ENCODE assay signal across 9 mouse cellular contexts in the genomic region with DNA sequence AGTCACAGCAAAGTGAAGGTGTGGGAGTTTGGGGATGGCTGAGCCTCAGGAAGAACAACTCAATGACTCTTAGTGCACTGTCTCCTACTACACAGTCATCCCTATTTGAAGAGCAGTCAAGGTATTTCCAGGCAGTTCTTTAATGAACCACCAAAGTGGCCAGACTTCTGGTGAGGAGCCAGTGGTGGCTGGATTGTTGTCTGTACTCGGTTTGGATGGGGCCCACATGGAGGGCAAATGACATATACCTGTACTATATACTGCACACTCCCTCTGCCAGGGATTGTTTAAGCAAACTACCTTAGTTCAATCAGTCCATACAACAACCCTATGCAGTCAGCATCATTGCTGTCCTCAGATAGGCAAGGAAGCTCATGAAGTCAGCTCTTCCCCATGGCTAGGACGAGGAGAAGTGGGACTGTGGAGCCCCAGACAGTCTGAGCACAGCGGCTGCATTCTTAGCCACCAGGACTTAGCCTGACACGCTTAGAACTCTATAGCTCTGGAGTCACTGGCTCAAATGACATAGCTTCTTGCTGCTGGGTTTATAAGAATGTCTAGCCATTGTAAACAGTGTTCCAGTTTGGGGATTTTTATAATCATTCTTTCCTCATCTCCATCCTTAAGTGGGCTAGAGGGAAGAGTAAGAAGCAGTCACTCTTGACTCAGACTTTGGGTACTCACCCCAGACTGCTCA.
A peak's percentile ranks its signal among the peaks of the same experiment; 100 is the strongest.
DNase-seq lines count a peak whose midpoint lies in the region; ATAC-seq lines count a peak whose summit lies in the region.
"Had no signal": no experiment of that assay in that cellular context is flagged by ENCODE, and none has a peak within 500 bp of the region (broad histone marks: within the 10 kb centered on the region; RNA-seq: fewer than 3 reads in every experiment).

No protein-coding gene starts in this region.

- H3K4me1 ChIP-seq in kidney, embryonic 14.5 days (ENCODE audit: control insufficient read depth, insufficient read depth, low read length), result peaks cover 50% of the 10 kb centered on the region
- peaks cover 46% of the 10 kb centered on the region for H3K4me1 ChIP-seq in embryonic facial prominence, embryonic 15.5 days
- peaks cover 40% of the 10 kb centered on the region for H3K4me1 ChIP-seq in limb, embryonic 11.5 days (ENCODE audit: control insufficient read depth, insufficient read depth, low read length)

- H3K4me2 ChIP-seq in kidney, embryonic 14.5 days (replicated peaks; ENCODE audit: low read depth, low read length), result no peak overlapping the region
- no peak overlapping the region for H3K4me2 ChIP-seq in embryonic facial prominence, embryonic 15.5 days (replicated peaks)
- H3K4me2 ChIP-seq in limb, embryonic 11.5 days (ENCODE audit: low read depth, severe bottlenecking), result no peak overlapping the region

- no peaks in the 10 kb centered on the region for H3K36me3 ChIP-seq in kidney, embryonic 14.5 days (ENCODE audit: control insufficient read depth, insufficient read depth, low read length)
- no peaks in the 10 kb centered on the region for H3K36me3 ChIP-seq in embryonic facial prominence, embryonic 15.5 days
- no peaks in the 10 kb centered on the region for H3K36me3 ChIP-seq in limb, embryonic 11.5 days (ENCODE audit: control insufficient read depth, insufficient read depth, low read length)
- H3K36me3 ChIP-seq: midbrain, embryonic 10.5 days had no signal

- peak; percentile 39 for DNase-seq in cerebellum, adult 8-10 months
- no peak for DNase-seq in cerebellum, postnatal 4 days (ENCODE audit: low spot score in 2 of 2)
- no peak for DNase-seq in kidney, adult 8-10 months
- DNase-seq in limb, embryonic 11.5 days (ENCODE audit: low spot score), result peak; percentile 38
- DNase-seq in adrenal gland, adult (ENCODE audit: inconsistent age in 2 of 2, low spot score in 1 of 2), result no peak
- DNase-seq in right cerebral cortex, postnatal 36 days (ENCODE audit: low spot score in 2 of 2), result no peak

- H3K27ac ChIP-seq in kidney, embryonic 14.5 days (ENCODE audit: low read depth, low read length), result peak overlapping the region; percentile 90
- peak overlapping the region; percentile 93 for H3K27ac ChIP-seq in embryonic facial prominence, embryonic 15.5 days (replicated peaks)
- peak overlapping the region; percentile 96 for H3K27ac ChIP-seq in limb, embryonic 11.5 days (replicated peaks; ENCODE audit: low read depth, low read length)

- H3K27me3 ChIP-seq in kidney, embryonic 14.5 days (ENCODE audit: control insufficient read depth, insufficient read depth, low read length), result no peaks in the 10 kb centered on the region
- no peaks in the 10 kb centered on the region for H3K27me3 ChIP-seq in embryonic facial prominence, embryonic 15.5 days
- no peaks in the 10 kb centered on the region for H3K27me3 ChIP-seq in limb, embryonic 11.5 days (ENCODE audit: control insufficient read depth, insufficient read depth, low read length)

- no peak for ATAC-seq in kidney, embryonic 14.5 days (ENCODE audit: low FRiP score, low TSS enrichment)
- no peak for ATAC-seq in embryonic facial prominence, embryonic 15.5 days (ENCODE audit: insufficient number of reproducible peaks, low FRiP score, low TSS enrichment, low read depth)
- peak; percentile 18; the same call in 1 of the 2 replicates for ATAC-seq in limb, embryonic 11.5 days (ENCODE audit: insufficient number of reproducible peaks, low FRiP score, low TSS enrichment, low read depth)

- H3K9ac ChIP-seq in kidney, embryonic 14.5 days (ENCODE audit: low read depth, low read length), result no peak overlapping the region
- no peak overlapping the region for H3K9ac ChIP-seq in embryonic facial prominence, embryonic 15.5 days
- H3K9ac ChIP-seq in limb, embryonic 11.5 days (ENCODE audit: low read length), result no peak overlapping the region

- H3K4me3 ChIP-seq in kidney, embryonic 14.5 days (ENCODE audit: low read length), result no peak overlapping the region
- no peak overlapping the region for H3K4me3 ChIP-seq in embryonic facial prominence, embryonic 15.5 days (replicated peaks)
- no peak overlapping the region for H3K4me3 ChIP-seq in limb, embryonic 11.5 days (ENCODE audit: low read depth, low read length)
- H3K4me3 ChIP-seq: midbrain, embryonic 10.5 days had no signal

- WGBS in kidney, embryonic 14.5 days, result 36% methylated on average over 4 of the region's 4 CpGs
- WGBS in embryonic facial prominence, embryonic 15.5 days, result 55% methylated on average over 4 of the region's 4 CpGs
- 42% methylated on average over 4 of the region's 4 CpGs for WGBS in limb, embryonic 11.5 days

- no peaks in the 10 kb centered on the region for H3K9me3 ChIP-seq in kidney, embryonic 14.5 days (ENCODE audit: control insufficient read depth, low read length)
- no peaks in the 10 kb centered on the region for H3K9me3 ChIP-seq in embryonic facial prominence, embryonic 15.5 days (replicated peaks)
- H3K9me3 ChIP-seq in limb, embryonic 11.5 days (ENCODE audit: control insufficient read depth, low read length), result no peaks in the 10 kb centered on the region
- H3K9me3 ChIP-seq: midbrain, embryonic 10.5 days had no signal

Comparison
In these comparisons a context has a peak if more than half of its experiments do, and no peak if none do; other contexts are left out.
1. DNase-seq: peak in cerebellum, adult 8-10 months (single experiment) and limb, embryonic 11.5 days (single experiment); none in cerebellum, postnatal 4 days (0 of 2), kidney, adult 8-10 months (0 of 2), adrenal gland, adult (0 of 2) and right cerebral cortex, postnatal 36 days (0 of 2).
2. Peak in every context shown above with its lines, with median percentiles within 50 percentile points of each other: H3K27ac ChIP-seq.